Mouse (Mus musculus) right cerebral cortex, adult 18-20 months (tissue): ENCODE measurements around the gene Lrrc8d.

Experiments
- DNase-seq: peaks from one replicate; pipeline ENCODE4 v3.0.0; 2022; ENCODE audit warnings: mixed read lengths

Lrrc8d gene

DNA sequence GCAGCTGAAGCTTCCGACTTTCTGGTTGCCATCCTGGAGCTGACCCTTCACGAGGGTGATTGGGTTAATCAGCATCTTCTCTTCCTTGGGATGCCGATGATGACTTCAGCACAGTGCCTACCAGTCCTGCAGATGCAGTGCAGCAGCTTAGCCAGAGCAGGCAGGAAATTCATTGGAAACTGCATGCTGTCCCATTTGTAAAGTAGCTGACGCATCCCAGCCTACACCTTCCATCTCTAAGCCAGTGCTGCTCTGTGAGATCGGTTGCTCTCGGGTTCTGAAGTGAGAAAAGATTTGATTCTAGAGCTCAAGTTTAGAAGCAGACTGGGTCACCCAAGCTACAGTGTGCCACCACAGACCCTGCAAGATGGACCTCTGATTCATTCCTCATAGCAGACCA lies 121.6 kb downstream of the Lrrc8d start:
- peak; percentile 32 for DNase-seq

DNA sequence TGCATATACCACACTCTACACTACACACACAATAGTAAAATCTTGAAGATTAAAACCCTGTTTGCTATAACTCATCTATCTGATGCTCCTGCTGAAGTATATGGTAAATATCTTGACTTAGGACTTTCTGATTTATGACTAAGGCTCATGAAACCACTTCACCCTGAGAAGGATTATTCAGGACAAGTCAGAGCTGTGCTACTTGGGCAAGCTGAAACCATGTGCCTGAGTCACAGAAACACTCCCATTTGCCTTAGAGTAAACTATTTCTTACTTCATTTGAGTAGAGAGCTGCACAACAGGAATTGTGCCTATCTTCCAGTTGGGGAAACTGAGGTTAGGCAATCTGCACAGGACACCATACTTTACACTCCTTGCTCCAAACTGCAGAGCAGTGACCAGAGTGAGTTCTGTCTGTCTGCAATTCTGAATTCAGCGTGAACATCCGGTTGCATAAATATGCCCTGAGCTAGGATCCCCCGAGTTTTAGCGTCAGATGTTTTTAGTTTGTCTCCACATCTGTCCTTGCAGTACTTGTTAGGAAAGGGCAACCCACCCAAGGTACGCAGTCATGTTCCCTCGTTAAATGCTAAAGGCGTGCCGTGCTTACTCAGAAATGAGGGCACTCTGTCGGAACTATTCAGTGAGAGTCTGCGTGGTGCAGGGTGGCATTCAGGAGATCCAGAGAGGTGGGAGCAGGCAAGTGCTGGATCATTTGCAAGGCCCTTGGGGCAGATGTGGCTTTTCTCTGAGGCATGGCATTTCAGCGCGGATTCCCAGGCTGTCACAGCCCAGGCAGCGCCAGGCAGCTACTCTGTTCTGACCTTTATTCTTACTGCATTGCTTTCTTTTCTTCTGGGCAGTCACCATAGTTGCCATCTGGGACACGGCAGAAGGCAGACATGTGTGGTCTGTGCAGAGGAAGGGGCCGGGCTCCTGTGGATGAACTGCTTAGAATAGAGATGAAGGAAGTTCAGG lies 123.0 kb downstream of the Lrrc8d start:
- DNase-seq = no peak

DNA sequence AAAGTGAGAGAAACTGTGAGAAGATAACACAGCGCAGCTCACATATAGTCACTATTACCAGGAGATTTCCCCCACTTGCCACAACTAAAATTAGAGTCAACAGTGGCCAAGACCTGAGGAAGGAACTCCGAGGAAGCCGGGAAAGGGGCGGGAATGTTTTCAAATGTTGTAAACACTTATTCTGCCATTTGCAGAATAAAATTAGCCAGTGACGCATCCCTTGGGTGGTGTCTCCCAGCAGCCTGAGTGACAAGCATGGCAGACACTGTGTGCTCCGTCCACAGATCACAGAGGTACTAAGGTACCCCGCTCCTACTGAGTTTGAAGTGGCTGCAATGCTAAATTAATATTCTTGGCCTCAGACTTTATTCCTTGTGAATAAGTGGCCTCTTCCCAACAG lies 124.5 kb downstream of the Lrrc8d start:
- no peak for DNase-seq

- DNase-seq = no peak
Measured at GRCm38 (mm10) chr5:105824827-105825226, 125.1 kb downstream of the Lrrc8d start.

DNA sequence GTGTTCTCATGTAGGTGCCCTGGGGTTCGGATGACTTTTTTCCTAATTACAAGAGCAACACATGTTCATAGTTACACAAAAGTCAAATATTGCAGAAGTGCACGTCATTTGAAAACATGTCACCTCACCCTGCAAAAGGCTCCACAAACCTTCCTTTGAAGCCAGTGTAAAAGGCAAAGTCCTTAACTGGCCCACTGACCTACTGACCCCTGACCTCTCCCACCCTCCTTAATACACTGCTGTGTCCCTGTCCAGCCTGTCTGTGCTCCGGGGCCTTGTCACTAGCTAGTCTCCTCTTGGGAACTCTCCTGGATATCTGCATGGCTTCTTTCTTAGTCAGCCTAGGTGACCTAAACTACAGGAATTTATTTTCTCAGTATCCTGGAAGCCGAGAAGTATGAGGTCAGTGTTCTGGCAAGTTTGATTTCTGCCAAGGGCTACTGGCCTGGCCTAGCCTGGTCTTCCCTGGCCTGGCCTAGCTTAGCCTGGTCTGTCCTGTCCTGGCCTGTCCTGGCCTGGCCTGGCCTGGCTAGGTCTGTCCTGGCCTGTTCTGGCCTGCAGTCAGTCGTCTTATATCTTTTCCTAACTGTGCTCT lies 127.2 kb downstream of the Lrrc8d start:
- no peak for DNase-seq

GRCm38 (mm10) chr5:105828050-105828449 lies 128.3 kb downstream of the Lrrc8d start:
- no peak for DNase-seq

GRCm38 (mm10) chr5:105829008-105829586 lies 129.3 kb downstream of the Lrrc8d start:
- DNase-seq = no peak

DNA sequence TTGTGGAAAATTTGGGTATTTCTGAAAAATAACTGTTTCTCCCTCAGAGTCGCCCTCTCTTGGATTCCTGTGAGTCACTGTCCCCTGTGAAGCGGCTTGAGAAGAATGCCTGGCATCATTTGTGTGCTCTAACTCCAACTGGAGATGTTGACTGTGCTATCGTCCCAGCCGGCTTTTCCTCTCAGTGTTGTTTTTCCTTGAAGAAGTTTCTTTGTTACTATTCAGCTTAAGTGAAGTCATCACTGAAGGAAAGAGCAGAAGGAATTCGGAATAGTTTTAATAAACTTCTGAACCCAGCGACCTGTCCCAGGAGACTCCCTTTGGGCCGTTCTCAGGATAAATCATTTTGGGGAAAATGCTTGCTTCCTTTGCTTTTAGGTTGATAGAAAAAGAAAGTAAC lies 132.4 kb downstream of the Lrrc8d start:
- DNase-seq = no peak

DNA sequence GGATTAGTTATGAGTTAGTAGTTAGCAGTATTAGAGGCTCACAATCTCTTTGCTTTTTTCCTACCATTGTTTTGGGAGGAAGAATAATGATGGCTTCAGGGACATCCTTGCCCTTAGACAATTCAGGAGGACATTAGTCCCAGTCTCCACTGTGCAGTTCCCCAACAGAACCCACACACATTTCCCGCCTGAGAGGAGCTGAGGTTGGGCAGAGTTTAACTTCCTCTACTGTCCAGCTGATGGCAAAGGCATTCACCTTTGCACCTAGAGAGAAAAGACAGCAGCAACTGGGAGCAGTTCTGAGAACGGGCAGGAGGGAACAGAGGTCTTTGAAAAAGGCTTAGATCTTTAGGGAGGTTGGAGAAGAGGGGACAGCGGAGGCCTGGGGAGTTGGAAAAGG lies 134.2 kb downstream of the Lrrc8d start:
- DNase-seq = no peak

DNA sequence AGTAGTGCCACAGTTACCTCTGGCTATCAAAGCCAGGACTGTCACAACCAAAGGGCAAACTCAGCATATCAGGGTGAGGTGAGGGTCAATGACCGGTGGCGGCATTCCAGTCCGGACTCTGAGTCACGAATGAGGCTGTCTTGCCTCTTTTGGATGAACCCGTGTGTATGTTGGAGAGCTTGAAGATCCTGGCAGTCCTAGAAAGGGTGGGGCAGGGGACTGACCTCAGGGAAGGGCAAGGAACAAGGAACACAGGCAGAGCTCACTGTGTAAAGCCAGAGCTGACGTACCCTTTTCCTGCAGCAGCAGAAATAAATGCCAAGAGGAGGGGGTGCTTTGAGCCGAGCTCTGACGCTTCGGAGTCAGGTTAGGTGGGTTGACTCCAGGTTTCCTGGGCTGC lies 136.2 kb downstream of the Lrrc8d start:
- no peak for DNase-seq

DNA sequence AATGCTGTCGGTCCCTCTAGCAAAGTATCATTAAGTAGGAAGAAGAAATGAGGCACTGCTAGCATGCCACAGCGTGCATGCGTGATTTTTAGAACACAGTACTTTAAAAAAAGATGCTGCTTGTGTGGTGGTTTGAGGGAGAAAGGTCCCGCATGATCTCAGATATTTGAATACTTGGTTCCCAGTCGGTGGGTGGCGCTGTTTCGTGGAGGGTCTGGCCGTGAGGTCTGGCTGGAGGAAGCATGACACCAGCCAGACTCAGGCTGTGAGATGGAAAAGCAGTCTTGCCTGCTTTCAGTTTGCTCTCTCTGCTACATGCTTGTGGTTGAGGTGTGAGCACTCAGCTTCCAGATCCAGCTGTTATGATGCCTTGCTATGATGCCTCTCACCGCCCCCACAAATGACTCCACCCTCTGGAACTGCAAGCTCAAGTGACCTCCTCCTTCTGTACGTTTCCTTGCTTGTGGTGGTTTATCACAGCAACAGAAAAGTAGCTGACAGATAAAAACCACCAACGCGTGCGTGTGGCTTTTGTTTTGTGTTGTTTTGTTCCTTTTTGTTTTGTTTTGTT lies 140.1 kb downstream of the Lrrc8d start:
- DNase-seq = no peak

DNA sequence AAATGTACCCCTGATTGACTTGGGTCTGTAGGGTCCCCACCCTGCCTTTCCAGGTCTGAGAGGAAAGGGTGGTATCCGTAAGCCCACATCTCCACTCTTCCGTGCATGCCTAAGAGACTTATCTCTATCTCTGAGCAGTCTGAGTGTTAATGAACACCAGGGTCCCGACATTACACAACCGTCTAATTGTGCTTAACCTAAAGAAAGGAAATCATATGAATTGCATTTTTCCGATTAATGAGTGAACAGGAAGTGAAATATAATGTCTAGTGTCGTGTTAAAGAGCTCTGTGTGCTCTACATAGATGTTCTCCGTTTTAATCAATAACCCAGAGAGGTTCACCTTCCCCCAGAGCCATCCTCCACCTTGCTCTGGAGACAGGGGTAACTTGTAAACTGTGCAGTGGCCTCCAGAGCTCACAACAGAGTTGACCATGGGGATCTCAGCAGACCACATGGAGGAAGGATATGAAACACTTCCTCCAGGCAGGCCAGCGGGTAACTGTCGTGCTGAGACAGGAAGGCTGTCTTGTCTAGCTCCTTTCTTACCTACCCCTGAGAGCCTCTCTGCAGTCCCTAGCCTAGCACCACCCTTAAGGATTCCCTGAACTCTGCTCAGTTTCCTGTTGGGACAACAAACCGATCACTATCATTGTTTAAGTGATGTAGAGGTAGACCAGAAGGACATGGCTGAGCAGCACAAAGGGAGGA lies 144.4 kb downstream of the Lrrc8d start:
- DNase-seq = no peak

DNA sequence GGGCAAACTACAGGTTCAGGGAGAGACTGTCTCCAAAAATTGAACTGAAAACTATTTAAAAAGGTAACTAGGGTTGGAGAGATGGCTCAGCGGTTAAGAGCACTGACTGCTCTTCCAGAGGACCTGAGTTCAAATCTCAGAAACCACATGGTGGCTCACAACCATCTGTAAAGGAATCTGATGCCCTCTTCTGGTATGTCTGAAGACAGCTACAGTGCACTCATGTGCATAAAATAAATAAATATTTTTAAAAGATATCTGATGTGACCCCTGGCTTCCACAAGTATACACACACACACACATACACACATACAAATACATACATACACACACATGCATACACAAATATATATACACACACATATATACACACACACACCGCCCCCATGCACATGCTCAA lies 145.3 kb downstream of the Lrrc8d start:
- no peak for DNase-seq

DNA sequence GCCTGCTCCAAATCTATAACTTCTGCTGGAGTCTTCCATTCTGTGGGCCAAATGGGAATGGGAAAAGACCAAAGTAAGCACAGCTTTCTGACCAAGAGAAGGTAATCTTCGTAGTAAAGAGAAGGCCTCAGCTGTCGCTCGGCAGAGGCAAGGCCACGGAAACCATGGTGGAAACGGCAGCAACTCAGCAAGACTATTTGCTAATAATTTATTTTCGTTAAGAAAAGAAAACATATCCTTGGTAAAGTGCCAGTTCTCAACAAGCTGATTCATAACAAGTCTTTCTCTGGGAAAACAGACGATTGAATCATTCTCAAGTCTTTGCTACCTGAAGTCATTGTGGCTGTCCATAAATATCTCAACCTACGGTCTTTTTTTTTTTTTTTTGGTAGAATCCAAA lies 148.0 kb downstream of the Lrrc8d start:
- no peak for DNase-seq

GRCm38 (mm10) chr5:105849222-105849621 lies 149.5 kb downstream of the Lrrc8d start:
- no peak for DNase-seq

GRCm38 (mm10) chr5:105849643-105850042 lies 149.9 kb downstream of the Lrrc8d start:
- no peak for DNase-seq

DNA sequence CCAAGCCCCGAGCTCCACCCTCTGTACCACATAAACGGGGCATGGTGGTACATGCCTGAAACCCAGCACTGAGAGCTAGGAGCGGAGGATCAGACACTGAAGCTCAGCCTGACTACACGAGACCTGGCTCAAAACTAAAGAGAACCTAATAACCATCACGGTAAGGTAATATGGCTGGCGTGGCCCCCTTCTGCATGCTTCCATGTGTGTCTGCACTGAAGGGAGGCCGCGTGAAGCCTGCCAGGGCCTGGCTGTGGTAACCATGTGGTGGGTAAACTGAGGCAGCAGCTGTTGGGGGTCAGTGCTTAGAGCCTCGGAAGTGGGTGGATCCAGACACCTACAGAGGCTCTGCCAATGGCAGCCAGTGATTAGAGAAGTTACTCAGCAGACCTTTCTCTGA lies 153.5 kb downstream of the Lrrc8d start:
- no peak for DNase-seq

GRCm38 (mm10) chr5:105857486-105857885 lies 157.7 kb downstream of the Lrrc8d start:
- no peak for DNase-seq

DNA sequence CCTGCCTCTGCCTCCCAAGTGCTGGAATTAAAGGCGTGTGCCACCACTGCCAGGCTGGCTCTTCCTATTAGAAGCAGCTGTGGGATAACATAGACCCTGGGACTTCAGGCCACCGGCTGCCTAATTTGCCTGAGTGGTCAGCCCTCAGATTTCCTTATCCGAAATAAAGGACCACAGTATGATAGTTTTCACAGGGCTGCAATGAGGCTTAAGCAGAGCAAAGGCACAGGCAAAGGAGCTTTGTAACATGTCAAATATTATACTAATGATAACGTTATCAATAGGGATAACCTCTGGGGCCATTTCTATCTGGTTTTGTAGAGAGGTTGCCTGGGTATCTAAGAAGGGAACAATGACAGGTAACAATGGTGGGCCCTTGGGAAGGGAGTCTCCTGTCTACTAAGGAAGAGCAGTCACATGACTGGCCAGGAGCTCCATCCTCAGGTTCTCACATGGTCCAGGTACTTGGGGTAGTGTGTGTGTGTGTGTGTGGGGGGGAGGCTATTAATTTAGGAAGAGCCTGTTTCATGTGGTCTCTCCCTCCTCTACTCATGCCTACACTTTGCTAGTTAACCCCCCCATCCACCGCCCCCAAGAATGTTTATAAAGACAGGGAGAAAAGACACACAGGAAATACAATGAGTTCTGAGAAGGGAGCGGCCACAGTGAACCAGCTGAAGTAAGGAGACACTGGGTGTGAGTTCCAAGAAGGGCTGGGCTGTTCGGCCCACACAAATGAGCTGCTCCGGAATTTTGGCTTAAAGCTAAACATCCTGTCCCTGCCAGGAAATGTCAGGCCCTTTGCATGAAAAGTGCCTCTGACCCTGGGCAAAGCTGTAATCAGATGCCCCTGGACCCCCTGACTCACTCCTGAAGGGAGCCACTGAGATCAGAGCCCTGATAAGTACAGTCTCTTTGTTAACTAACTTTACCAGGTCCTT lies 159.3 kb downstream of the Lrrc8d start:
- no peak for DNase-seq

DNA sequence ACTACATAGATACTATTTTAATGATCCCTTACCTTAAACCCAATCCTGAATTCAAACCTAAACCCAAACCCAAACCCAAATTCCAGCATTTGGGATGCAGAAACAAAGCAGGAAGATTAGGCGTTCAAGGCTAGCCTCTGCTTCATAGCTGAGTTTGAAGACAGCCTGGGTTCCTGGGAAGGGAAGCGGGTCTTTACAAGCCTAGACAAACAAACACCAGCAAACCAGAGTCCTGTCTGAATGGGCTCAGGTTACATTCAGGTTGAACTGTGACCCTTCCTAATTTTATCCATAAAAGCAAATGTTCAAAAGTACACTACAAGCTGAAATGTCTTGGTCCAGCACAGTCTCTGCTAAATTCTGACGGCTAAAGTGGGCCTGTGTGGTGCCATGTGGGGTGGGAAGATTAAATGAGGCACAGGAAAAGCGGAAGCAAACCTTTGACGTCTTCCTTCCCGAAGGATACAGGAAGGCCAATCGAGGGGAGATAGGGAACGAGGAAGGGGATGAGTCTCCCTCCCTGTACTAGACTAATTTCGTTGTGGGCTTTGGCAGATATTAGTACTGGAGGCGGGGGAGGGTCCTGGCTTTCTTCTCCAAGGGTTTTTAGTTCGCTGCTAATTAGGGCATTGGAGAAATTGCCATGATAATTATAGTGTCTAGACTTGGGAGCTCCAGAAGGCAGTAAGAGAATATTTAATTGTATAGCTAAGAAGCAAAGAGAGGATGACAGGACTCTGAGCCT lies 160.1 kb downstream of the Lrrc8d start:
- no peak for DNase-seq

DNA sequence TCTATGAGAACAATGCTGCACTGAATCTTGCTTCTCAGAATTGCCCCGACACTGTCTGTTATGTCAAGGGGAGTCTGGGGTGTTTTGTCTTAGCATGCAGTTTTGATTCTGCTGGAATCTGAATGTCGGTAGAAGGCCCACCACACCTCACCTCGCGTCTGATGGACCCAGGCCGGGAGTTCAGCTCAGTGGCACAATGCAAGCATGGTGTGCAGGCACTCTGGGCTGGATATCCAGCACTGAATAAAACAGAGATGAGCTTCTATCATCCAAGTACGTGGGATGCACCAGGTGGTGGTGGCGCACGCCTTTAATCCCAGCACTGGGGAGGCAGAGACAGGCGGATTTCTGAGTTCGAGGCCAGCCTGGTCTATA lies 160.7 kb downstream of the Lrrc8d start:
- DNase-seq = no peak
